Mouse (Mus musculus) cortical plate, adult 2 months (tissue): ENCODE measurements around the gene Parp2.

Experiments
- CTCF ChIP-seq: fragments of 200-500 bp; IDR thresholded peaks from 2 replicates; pipeline ENCODE4 v1.5.1; 2011; ENCODE audit warnings: mild to moderate bottlenecking, control low read depth, low read length; ENCODE audit not compliant: insufficient read depth; ENCODE audit errors: extremely low read depth
- POLR2A ChIP-seq: fragments of 200-500 bp; IDR thresholded peaks from 2 replicates; pipeline ENCODE4 v1.6.1; 2011; ENCODE audit warnings: mild to moderate bottlenecking, low read length, control low read depth; ENCODE audit not compliant: insufficient read depth; ENCODE audit errors: extremely low read depth

DNA sequence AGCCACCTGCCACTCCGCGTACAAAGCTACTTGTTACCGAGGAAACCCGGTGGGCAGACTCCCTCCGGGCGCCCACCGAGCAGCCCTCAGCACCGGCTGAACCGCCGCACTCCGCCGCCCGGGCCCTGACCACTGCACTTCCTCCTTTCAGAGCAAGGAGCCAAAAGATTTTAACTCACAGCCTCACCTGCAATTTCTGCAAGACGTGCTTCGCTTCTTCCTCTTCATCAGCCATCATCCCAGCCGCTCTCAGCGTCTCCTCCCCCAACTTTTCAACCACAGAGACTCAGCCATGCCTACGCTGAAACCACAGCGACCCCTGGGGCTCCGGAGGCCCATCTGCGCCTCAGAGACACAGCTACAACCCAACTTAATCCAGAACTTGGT lies 22.4 kb upstream of the Parp2 start, which contains the start of gene Ttc5:
- TF ChIP-seq POLR2A = peak; percentile 78
- peak; percentile 73 for TF ChIP-seq CTCF
